Mouse (Mus musculus) lung, adult 18-20 months (tissue): ENCODE data around the gene Kif13a.

Experiments used
- DNase-seq, 2 experiments: peaks; one replicate each; pipeline ENCODE4 v3.0.0; 2022; ENCODE audit warnings: mixed read lengths in 2 of 2

Gene Kif13a

DNA sequence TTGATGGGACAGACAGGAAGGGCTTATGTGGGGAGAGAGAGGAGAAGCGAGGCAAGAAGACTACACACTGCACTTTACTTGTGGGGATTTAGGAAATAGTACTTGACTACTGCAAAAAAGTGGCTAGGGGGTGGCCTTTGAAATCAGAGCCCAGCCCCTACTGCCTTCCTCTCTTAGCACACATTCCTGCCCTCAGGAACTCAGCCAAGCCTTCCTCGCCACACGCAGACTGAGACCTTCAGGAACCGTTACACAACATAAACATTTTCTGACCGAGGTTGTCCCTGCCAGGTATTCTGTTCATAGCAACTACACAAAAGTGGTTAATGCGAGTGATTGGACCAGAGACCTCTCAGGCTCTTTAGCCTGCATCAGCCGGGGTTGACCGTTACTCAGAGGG is 8.1 kb downstream of the Kif13a start:
- DNase-seq = no peak

DNA sequence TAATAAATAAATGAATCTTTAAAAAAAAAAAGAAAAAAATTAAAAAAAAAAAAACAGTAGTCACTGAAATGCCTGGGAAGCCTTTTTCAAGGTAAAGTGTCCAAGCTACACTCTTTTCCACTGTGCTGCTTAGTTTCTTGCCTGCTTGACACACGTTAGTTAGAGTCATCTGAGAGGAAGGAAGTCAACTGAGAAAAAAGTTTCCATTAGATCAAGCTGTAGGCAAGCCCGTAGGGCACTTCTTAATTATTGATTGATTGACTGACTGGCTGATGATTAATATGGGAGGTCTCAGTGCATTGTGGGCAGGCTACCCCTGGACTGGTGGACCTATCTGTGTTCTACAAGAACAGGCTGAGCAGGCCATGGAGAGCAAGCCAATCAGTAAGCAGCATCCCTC is 9.9 kb downstream of the Kif13a start:
- no peak for DNase-seq

DNA sequence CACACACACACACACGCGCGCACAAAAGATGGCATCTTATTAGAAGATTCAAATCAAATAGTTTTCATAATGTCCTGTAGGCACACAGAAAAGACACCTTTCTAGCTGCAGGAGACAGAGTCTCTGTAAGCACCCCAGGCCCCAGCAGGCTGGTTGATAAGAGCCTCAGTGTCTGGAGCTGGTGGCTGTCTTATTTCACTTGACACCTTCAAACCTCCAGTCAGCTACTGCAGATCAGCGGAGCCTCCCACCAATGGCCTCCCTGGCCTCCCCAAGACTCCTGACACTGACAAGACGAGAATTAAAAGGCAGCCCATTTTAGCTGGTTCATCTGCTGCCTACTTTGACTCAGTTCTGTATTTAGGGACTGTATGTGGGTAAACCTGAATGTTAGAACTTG is 11.2 kb downstream of the Kif13a start:
- DNase-seq = no peak

DNA sequence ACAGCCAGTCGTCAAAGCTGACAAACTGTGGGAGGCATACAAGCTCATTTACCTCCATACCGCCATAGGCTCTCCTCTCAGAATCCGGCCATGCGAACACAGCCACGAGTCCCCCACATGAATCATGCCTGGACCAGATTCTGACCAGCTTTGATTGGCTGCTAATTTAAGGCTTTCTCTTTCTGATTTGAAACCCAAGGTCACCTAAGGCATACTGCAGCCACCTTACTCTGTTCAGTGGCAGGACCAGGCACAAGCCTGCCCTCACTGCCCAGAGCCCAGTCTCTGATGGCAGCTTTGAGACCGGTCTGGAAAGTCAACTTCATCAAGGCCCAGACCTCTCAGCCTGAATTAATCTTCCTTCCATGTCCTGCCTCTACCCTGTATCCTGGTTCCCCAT is 17.7 kb downstream of the Kif13a start:
- no peak for DNase-seq

DNA sequence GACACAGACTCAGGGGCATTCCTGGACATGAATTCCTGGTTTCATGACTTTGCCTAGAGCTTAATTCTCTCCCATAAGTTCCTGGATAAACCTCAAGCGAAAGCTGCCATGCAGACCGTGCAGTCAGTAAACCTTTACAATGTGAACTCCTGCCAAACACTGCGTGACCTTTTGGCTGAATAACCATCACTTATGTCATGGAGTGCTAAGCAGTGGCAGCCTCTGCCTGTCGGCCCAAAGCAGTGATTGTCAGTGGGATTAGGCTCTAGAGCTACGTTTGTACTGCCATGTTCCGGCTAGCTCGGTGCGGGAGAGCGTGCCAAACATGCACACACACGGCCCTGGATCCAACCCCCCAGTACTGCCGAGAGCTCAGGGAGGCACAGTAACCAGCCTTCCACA is 18.6 kb downstream of the Kif13a start:
- DNase-seq = no peak

DNA sequence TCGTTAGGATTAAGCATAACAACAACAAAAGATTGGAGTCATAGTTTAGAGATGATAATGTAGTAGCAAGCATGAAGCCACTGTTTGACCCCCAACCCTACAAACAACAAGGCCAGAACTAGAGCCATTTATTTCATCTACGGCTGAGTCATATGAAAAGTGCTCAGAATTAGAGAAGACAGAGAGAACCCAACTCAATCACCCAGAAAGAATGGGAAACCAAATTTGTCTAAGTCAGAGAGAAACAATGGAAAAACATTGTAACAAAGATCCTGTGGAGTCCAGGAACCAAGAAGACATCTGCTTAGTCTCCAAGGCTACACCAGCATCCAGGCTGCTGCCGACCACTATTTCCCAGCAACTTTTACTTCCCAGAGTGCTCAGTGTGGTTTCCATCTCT is 19.7 kb downstream of the Kif13a start:
- DNase-seq = no peak

DNA sequence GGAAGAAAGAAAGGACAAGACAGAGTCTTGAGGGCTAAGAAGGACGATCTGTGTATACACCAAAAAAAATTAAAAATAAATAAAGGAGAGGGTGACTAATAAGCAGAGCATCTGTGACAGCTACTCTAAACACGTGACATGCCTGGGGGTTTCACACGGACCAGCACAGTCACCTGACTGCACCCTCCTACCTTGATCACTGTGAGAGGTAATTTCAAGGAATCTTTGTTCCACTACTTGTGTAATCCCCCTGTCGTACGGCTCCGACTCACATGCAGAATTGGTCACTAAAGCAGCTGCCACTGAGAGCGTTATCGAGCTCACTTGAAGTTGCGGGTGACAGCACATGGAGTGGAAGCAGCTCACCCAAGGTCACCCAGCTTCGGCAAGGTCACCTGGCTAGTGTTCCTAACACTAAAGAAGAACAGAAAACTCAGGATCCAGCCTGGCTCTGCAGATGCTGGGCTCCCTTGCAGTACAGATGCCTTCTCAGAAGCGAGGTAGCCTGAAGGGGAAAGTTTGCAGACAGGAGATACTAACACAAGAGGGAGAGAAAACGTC is 20.6 kb downstream of the Kif13a start:
- no peak for DNase-seq

DNA sequence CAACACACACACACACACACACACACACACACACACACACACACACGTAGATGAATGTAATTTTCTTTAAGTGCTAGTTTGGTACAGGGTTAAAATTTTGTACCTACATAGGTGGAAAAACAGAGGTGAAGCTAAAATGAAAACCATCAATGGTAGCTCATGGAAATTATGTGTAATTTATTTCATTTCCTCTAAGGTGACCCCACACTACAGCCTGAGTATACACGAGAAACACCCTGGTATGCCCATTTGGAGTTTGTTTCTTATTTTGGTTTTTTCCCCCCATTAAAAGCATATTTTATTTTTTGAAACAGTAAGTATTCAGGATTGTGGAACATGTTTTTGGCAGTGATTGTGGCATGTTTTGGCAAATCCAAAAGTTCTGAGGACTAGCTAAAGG is 21.3 kb downstream of the Kif13a start:
- no peak for DNase-seq

DNA sequence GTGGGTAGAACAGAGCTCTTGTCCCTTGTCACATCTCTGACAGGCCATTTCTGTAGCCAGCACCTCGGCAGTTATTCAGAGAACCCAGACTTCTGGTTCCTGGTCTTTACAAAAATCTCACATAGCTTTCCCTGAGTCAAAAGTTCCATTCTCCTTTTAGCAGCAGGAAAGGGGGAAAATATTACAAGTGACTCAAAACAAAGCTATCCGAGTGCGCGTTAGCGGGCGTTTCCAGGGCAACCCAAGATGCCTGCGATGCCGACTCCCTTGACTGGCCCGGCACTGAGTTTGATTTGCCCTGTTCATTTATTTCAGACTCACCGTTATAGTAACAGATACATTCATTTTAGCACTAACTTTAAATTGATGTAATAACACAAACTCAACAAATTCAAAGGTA is 21.8 kb downstream of the Kif13a start:
- DNase-seq = peak in 1 of 2 experiments; percentile 52

DNA sequence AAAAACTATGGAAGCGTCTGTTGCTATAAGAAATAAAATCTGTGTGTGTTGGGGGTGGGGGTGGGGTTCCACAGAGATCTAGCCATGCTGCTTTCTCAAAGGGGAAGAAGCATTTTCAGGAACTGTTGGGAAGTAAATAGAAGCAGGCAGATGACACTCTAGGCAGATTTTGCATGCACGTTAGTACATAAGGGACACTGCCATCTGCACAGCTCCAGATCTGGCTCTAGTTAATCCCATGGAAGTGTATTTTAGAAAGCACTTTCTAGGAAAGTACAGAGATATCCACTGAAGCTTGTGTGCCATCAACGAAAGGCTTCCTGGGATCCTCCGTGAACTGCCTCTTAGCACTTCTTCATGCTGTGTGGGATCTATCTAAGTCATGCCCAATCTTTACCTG is 22.6 kb downstream of the Kif13a start:
- no peak for DNase-seq

DNA sequence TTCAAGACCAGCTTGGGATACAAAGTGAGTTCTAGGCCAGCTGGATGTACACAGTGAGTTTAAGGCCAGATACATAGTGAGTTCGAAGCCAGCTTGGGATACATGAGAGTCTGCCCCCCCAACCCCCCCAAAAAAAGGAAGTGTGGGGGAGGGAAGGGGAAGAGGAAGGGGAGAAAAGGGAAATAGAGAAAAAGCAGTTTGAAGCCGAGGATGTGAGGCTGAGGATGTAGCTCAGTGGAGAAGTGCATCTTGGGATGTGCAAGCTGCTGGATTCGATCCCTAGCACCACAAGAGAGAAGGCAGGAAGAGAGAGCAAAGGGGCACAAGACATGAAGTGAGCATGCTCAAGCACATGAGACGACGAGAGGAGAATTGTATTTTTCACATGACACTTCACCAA is 23.7 kb downstream of the Kif13a start:
- DNase-seq = no peak

DNA sequence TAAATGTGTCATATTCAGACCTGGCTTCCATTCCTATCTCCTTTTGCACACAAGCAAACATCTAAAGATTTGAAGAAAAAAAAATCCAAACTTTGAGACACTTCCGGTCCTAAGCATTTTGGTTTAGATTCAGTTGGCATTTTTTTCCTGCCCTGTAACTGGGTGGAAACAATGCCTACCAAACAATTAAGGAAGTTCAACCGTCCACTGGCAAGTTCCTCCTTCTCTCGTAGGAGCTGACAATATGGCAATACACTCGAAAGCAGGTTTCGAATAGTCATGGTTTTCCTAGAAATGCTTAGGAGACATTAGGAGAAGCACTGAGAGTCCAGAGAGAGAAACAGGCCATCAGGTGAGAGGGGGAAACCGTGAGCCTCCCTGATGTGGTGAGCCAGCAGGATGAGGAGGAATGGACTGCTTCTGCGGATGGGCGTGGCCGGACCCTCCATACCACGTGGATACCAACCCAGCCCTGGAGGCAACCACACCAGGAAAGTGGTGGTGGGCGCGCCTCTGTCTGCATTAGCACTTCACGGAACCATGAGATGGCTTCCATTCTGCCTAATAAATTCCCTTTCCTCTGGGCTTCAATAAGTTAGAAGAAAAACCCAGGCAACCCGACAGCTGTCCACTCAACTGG is 24.6 kb downstream of the Kif13a start:
- no peak for DNase-seq

DNA sequence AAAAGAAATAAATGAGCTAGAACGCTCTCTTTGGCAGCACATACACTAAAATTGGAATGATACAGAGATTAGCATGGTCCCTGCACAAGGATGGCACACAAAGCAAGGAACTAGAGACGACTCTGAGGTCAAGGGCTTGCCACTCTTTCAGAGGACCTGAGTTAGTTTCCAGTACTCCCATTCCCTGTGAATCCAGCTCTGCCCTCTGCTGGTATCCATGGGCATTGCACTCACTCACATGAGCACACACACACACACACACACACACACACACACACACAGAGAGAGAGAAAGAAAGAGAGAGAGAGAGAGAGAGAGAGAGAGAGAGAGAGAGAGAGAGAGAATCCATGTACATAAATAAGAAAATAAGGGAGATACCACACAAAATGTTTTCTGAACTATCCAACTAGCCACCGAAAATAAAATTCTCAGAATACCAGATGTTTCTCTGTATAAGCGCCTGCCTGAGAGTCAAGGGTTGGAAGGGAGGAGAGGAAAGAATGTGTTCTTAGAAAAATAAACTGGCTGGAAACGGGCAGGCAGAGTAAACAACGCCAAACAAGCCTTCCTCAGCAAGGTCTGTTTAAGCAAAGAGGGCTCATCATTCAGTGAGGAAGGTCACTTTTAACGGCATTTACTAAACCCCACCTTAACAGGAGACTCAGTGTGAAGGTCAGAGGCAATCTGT is 27.0 kb downstream of the Kif13a start:
- no peak for DNase-seq

DNA sequence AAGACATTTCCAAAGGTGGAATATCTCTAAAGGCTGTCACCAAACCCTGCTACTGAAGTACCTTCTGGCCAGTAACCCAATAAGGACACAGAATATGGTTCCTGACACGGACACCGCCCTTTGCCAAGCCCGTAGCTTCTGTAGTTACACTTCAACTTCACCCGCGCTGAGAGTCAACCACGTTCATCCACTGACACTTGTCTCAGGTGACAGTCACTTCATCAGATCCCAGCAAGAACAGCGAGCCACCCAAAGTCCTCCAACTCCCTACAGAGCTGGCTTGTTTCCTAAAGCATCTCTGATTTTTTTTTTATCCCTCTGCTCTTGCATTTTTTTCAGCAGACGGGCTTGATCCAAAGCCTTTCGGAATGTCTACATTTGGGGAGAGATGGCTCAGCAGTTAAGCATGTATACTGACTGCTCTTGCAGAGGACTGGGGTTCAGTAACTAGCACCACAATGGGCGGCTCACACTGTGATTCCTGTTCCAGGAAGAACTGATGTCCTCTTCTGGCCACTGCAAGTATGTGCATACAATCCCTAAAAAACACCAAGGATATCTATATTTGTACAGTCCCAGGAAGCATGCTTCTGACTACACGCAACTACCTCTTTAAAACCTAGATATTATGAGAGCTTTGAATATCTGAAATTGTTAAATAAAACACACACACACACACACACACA is 28.7 kb downstream of the Kif13a start:
- DNase-seq = no peak

DNA sequence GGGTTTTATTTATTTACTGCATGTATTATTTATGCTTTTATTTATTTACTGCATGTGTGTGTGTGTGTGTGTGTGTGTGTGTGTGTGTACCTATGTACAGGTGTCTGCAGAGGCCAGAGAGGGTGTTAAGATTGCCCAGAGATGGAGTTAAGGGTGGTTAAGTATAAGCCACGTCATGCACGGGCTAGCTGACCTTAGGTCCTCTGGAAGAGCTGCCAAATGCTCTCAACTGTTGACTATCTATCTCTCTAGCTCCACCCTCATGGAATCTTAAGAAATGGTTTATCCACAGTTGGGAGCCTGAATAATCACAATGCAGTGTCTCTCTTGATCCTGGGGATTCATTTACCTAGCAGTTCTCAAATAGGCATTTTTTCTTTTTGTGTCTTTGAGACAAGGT is 30.8 kb downstream of the Kif13a start:
- DNase-seq = no peak

DNA sequence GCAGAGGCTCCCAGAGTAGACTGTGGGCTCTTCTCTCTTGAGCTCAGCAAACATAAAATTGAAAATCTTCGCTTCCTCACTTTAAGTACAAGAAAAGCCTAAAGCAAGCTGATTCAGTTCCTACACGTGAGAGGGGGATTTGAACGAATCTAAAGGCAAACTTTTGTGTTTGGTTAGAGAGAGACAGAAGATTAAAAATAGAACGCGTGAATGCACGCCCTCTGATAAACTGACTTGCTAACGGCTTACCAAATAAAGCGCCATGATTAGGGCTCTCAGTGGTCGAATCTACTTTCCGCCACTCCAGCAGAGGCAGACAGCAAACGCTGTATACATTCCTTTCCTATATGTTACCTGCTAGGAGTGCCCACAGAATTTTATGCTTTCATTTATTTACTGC is 31.3 kb downstream of the Kif13a start:
- no peak for DNase-seq

DNA sequence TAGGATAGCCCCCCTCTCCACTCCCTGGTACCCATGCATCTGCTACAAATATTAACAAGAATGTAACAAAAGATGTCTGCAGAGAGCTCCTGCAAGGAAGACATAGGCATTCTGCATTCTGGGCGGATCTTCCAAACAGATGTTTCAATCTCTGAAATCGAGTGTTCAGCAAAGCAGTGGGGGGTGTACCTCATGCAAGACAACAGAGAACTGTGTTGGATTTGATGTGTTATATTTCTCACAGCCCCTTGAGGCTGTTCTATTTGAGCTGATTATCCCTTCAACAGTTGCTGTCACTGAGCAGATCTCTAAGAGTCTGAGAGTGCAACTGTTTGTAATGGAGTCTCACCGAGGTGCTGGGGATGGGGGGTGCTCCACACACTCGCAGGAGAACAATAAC is 37.3 kb downstream of the Kif13a start:
- DNase-seq = no peak

DNA sequence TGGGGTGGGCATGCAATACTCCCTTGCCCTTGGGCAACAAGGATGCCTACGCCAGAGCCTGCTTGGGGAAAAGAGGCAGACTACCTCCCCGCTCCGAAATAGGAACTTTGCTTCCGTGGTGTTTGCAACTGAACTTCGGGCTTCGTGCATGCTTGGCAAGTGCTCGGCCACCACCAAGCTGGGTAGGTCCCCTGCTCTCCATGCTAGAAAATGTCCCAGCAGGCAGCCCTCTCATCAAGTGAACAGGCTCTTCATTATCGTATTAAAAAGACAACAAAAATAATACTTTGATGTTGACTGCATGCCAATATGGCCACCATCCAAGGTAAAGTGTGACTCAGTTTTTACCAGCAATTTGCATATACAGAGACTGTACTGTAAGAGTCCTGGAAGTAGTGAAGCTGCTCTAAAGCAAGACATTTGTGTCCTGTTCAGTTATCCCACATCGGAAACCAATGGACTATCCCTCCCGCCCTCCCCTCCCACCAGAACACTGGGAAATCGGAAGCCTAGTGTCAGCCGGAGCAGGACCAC is 41.5 kb downstream of the Kif13a start:
- no peak for DNase-seq

DNA sequence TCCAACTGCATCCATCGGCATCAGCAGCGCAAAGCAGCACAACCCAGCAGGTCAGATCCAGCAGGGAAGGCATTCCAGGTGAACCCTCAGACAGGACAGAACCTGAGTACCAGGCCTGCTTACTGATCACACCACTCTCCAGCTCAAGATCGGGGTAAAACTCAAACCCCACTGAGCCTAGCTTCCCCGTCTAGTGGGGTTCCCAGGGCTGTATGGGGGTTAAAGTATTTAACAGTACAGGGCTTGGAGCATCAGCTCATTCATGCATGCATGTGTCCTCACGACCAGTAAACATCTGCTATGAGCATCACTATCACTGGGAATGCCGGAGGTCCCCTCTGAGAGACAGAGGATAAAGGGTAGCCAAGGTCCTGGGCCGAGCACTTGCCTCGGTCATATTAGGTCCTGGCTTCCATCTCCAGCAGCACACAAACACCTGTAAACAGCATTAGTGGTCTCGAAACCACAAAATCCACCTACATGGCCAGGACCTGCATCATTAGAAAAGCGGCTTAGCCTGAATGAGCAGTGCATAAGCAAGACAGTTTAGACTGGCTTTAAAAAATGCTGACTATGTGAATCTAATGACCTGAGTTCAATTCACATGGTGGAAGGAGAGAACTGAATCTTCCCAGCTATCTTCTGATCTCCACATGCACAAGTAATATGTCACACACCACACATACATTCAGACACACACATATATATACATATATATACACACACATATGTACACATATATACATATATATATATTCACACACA is 43.0 kb downstream of the Kif13a start:
- DNase-seq = no peak

DNA sequence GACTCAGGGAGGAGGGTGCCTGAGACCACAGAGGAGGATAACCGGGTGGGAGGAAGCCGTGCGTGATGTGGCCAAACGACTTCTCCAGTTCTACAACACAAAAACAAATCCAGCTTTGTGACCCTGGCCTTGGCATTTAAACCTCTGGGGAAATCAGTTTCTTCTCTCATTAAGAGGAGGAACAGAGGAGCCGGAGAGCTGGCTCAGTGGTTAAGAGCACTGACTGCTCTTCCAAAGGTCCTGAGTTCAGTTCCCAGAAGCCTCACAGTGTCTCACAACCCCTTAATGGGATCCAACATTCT is 44.0 kb downstream of the Kif13a start:
- DNase-seq = no peak

DNA sequence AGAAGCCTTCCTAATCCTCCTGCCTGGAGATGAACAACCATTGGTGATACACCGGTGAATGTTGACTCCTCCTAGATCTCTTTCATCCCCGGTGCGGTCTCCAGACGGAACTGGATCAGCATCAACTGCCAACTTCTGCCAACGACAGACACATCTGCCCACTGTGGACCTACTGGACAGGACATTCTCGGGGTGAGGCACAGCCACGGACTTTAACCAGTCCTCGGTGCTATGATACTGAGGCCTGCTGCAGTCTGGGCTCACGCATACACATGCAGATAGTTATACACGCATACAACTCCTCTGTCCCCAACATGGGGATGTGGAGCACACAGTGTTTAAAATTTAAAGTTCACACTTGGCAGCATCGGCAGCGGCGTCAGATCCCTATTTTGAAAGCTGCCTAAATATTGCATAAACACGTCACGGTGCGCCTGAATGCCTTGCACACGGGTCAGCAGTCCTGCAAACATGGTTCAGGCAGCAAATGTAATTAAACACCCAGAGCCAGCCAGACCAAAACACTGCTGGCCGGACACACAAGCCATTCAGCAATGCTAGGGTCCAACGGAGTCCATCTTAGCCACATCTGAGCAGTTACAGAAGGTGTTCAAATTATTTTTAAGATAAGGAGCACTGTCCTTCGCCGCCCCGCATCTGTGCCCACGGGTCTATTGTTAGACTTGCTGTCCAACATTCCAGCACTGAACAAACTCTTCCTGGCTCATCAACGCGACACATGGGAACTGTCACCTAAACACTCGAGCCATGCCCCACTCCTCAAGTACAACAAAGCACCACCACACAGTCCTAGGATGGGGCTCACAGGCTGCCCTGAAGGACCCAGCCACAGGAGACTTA is 44.5 kb downstream of the Kif13a start:
- no peak for DNase-seq

DNA sequence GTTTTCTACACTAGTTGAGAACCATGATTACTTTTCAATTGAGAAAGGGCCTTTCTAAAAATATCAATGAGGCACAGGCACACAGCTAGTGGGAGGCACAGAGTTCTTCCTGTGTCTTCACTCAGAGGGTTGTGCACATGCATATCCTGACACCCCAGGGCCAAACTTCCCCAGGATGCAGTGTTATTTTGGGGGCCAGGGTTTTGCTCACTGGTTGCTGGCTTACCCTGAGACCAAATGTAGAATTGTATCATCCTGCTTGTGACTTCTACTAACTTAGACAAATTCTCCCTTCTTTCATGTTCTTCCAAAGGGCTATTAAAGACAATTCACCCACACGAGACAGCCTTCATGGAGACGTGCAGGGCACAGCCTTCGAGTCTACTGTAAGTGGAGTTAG is 45.7 kb downstream of the Kif13a start:
- no peak for DNase-seq
